Mouse (Mus musculus) hindbrain, embryonic 13.5 days (tissue): ENCODE data around the gene Klc2. TPM values are rescaled to one million over a fixed set of nuclear protein-coding genes. Genes with fewer than 3 reads are reported as not detected.
A peak's percentile ranks its signal among the peaks of the same experiment; 100 is the strongest.

Experiments used
- ATAC-seq: fragments of 200-750 bp; cut with Nextera tagmentation; 2 replicates; pipeline ENCODE4 v1.8.0; 2017; ENCODE audit warnings: moderate TSS enrichment; ENCODE audit not compliant: low FRiP score
- H3K27ac ChIP-seq: fragments of 300-500 bp; sonication (generic); 2 replicates; pipeline ENCODE4 v1.5.1; 2015; ENCODE audit warnings: inconsistent platforms, mild to moderate bottlenecking, moderate library complexity
- H3K27me3 ChIP-seq: fragments of 300-500 bp; sonication (generic); 2 replicates; pipeline ENCODE4 v1.6.1; 2015; ENCODE audit warnings: mild to moderate bottlenecking, inconsistent platforms
- H3K36me3 ChIP-seq: fragments of 300-500 bp; sonication (generic); 2 replicates; pipeline ENCODE4 v1.6.1; 2015; ENCODE audit warnings: mild to moderate bottlenecking, inconsistent platforms
- H3K4me1 ChIP-seq: fragments of 300-500 bp; sonication (generic); replicated peaks from 2 replicates; pipeline ENCODE4 v1.6.1; 2015; ENCODE audit warnings: inconsistent platforms
- H3K4me2 ChIP-seq: fragments of 300-500 bp; sonication (generic); 2 replicates; pipeline ENCODE4 v1.6.1; 2015; ENCODE audit warnings: inconsistent platforms, mild to moderate bottlenecking, moderate library complexity
- H3K4me3 ChIP-seq: fragments of 300-500 bp; sonication (generic); 2 replicates; pipeline ENCODE4 v1.5.1; 2015; ENCODE audit warnings: mild to moderate bottlenecking, inconsistent platforms
- H3K9ac ChIP-seq: fragments of 300-500 bp; sonication (generic); 2 replicates; pipeline ENCODE4 v1.6.1; 2015; ENCODE audit warnings: mild to moderate bottlenecking, inconsistent platforms
- H3K9me3 ChIP-seq: fragments of 300-500 bp; sonication (generic); 2 replicates; pipeline ENCODE4 v1.6.1; 2016; ENCODE audit warnings: inconsistent platforms
- WGBS: fragments of 180-500 bp; shearing (Covaris S2); methylation state at CpG from one replicate; pipeline ENCODE4 v1.1.7; 2015; 5-methylcytosine and 5-hydroxymethylcytosine counted together
- polyA plus RNA-seq: library from polyadenylated mRNA; unstranded; fragments of >200 nt; fragmentation: Nextera tagmentation; extraction: Ambion mirVana; gene quantifications from 2 replicates; pipeline ENCODE4 v1.2.1, GENCODE M21; 2015

Gene Klc2
- polyA plus RNA-seq, 1 experiment from 2014 or later, result 73.4 TPM

GRCm38 (mm10) chr19:5068570-5069234 is 49.7 kb downstream of the Klc2 start:
- Histone ChIP-seq H3K9me3 (no peaks in the 10 kb centered on the region), H3K27ac (0 out of 2 replicates have a peak overlapping the region, but pooled peaks have one; percentile 1)
- 34% methylated on average over 21 of the region's 21 CpGs for WGBS

GRCm38 (mm10) chr19:5067867-5068569 is 50.3 kb downstream of the Klc2 start, which contains the start of gene Cd248:
Cd248 (plus strand) TSS chr19:5068078.
- peaks cover 61% of the 10 kb centered on the region for H3K27me3 ChIP-seq

More at GRCm38 (mm10) chr19:5068570-5069234, 49.7 kb downstream of the Klc2 start:
- Histone ChIP-seq H3K27me3 (peaks cover 65% of the 10 kb centered on the region), H3K36me3 (no peaks in the 10 kb centered on the region), H3K4me3 (peak overlapping the region; percentile 45), H3K4me1 (peaks cover 52% of the 10 kb centered on the region), H3K4me2 (peak overlapping the region; percentile 76), H3K9ac (peak overlapping the region; percentile 79)
- ATAC-seq, result no peak

GRCm38 (mm10) chr19:5067040-5067799 is 51.1 kb downstream of the Klc2 start:
- Histone ChIP-seq H3K4me2 (peak overlapping the region; percentile 76), H3K4me3 (peak overlapping the region; percentile 45), H3K27ac (peak overlapping the region; percentile 45; the same call in 1 of the 2 replicates), H3K27me3 (peaks cover 61% of the 10 kb centered on the region), H3K4me1 (peaks cover 45% of the 10 kb centered on the region), H3K9me3 (no peaks in the 10 kb centered on the region), H3K9ac (peak overlapping the region; percentile 79), H3K36me3 (no peaks in the 10 kb centered on the region)
- ATAC-seq, result no peak
- WGBS, result 15% methylated on average over 15 of the region's 15 CpGs

More at GRCm38 (mm10) chr19:5067867-5068569, 50.3 kb downstream of the Klc2 start, which contains the start of gene Cd248:
- no peaks in the 10 kb centered on the region for H3K9me3 ChIP-seq
- peak within 1 kb of the TSS; percentile 79 for H3K9ac ChIP-seq
- H3K4me1 ChIP-seq, result peaks cover 52% of the 10 kb centered on the region
- H3K4me3 ChIP-seq, result peak within 1 kb of the TSS; percentile 45
- ATAC-seq, result no peak
- H3K27ac ChIP-seq, result peak within 1 kb of the TSS; percentile 45; the same call in 1 of the 2 replicates
- WGBS, result under 1% methylated on average over 47 of the region's 56 CpGs
- H3K36me3 ChIP-seq, result no peaks in the 10 kb centered on the region
- peak within 1 kb of the TSS; percentile 76 for H3K4me2 ChIP-seq

GRCm38 (mm10) chr19:5065104-5065503 is 53.3 kb downstream of the Klc2 start:
- peaks cover 54% of the 10 kb centered on the region for H3K27me3 ChIP-seq
- H3K4me2 ChIP-seq, result no peak overlapping the region
- WGBS, result 78% methylated on average over 7 of the region's 7 CpGs
- H3K27ac ChIP-seq, result no peak overlapping the region
- peaks cover 44% of the 10 kb centered on the region for H3K4me1 ChIP-seq
- H3K9me3 ChIP-seq, result no peaks in the 10 kb centered on the region
- no peak for ATAC-seq
- H3K36me3 ChIP-seq, result no peaks in the 10 kb centered on the region
- H3K4me3 ChIP-seq, result no peak overlapping the region
- H3K9ac ChIP-seq, result 0 out of 2 replicates have a peak overlapping the region, but pooled peaks have one; percentile 19

GRCm38 (mm10) chr19:5062446-5062845 is 55.9 kb downstream of the Klc2 start:
- peaks cover 28% of the 10 kb centered on the region for H3K4me1 ChIP-seq
- H3K27ac ChIP-seq, result no peak overlapping the region
- 77% methylated on average over 6 of the region's 6 CpGs for WGBS
- peaks cover 33% of the 10 kb centered on the region for H3K27me3 ChIP-seq
- H3K9ac ChIP-seq, result no peak overlapping the region
- H3K9me3 ChIP-seq, result no peaks in the 10 kb centered on the region
- no peak overlapping the region for H3K4me2 ChIP-seq
- H3K36me3 ChIP-seq, result no peaks in the 10 kb centered on the region
- H3K4me3 ChIP-seq, result no peak overlapping the region
- no peak for ATAC-seq

GRCm38 (mm10) chr19:5062041-5062440 is 56.3 kb downstream of the Klc2 start:
- peaks cover 24% of the 10 kb centered on the region for H3K4me1 ChIP-seq
- H3K9me3 ChIP-seq, result no peaks in the 10 kb centered on the region
- peaks cover 29% of the 10 kb centered on the region for H3K27me3 ChIP-seq
- 91% methylated on average over 5 of the region's 5 CpGs for WGBS
- no peaks in the 10 kb centered on the region for H3K36me3 ChIP-seq
- H3K4me3 ChIP-seq, result no peak overlapping the region
- no peak overlapping the region for H3K9ac ChIP-seq
- H3K27ac ChIP-seq, result no peak overlapping the region
- H3K4me2 ChIP-seq, result no peak overlapping the region
- ATAC-seq, result no peak

- Histone ChIP-seq H3K27ac (peak overlapping the region; percentile 18; the same call in 1 of the 2 replicates), H3K36me3 (no peaks in the 10 kb centered on the region), H3K4me1 (peaks cover 27% of the 10 kb centered on the region), H3K4me3 (no peak overlapping the region), H3K9me3 (no peaks in the 10 kb centered on the region), H3K9ac (peak overlapping the region; percentile 20; the same call in 1 of the 2 replicates), H3K4me2 (no peak overlapping the region), H3K27me3 (peaks cover 16% of the 10 kb centered on the region)
- 43% methylated on average over 5 of the region's 5 CpGs for WGBS
- no peak for ATAC-seq
Observed at GRCm38 (mm10) chr19:5060365-5061330, 57.7 kb downstream of the Klc2 start.

- H3K4me1 ChIP-seq, result peaks cover 27% of the 10 kb centered on the region
- H3K36me3 ChIP-seq, result no peaks in the 10 kb centered on the region
- H3K27me3 ChIP-seq, result peaks cover 22% of the 10 kb centered on the region
- ATAC-seq, result 0 out of 2 replicates have a peak, but pooled peaks have one; percentile 9
- no peak overlapping the region for H3K4me3 ChIP-seq
- H3K4me2 ChIP-seq, result no peak overlapping the region
- peak overlapping the region; percentile 56 for H3K9ac ChIP-seq
- WGBS, result 17% methylated on average over 10 of the region's 10 CpGs
- no peak overlapping the region for H3K27ac ChIP-seq
- H3K9me3 ChIP-seq, result no peaks in the 10 kb centered on the region
Observed at GRCm38 (mm10) chr19:5058801-5059771, 59.3 kb downstream of the Klc2 start.

GRCm38 (mm10) chr19:5057876-5058775 is 60.2 kb downstream of the Klc2 start:
- H3K27me3 ChIP-seq, result peaks cover 32% of the 10 kb centered on the region
- H3K4me1 ChIP-seq, result peaks cover 27% of the 10 kb centered on the region
- peak overlapping the region; percentile 56 for H3K9ac ChIP-seq
- no peaks in the 10 kb centered on the region for H3K9me3 ChIP-seq
- no peak overlapping the region for H3K4me2 ChIP-seq
- ATAC-seq, result no peak
- no peak overlapping the region for H3K4me3 ChIP-seq
- no peaks in the 10 kb centered on the region for H3K36me3 ChIP-seq
- WGBS, result 24% methylated on average over 16 of the region's 16 CpGs
- no peak overlapping the region for H3K27ac ChIP-seq
